Mouse (Mus musculus): ENCODE measurements around the gene Trpd52l3.

DNA sequence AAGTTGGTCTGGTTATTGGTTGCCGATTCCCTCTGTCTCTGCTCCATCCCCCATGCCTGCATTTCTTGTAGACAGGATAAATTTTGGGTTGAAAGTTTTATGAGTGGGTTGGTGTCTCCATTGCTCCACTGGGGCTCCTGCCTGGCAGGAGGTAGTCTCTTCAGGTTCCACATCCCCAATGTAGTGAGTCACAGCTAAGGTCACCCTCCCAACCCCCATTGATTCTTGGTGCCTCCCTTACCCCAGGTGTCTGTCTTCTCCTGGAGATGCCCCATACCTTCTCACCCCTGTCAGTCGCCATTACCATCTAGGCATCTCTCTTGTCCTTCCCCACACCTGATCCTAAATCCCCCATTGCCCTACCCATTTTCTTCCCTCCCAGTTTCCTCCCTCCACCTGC is 50.6 kb downstream of the Trpd52l3 start:
- no peak for TF ChIP-seq CHD2 (IDR thresholded peaks at IDR 0.05; ENCODE audit: low read depth, low read length)
- no peak for TF ChIP-seq ZNF384 (IDR thresholded peaks at IDR 0.05; ENCODE audit: low read depth, low read length)
